Mouse (Mus musculus) neural tube, embryonic 12.5 days (tissue): ENCODE results near the gene Stpg4. TPM values are rescaled to one million over a fixed set of nuclear protein-coding genes. Genes with fewer than 3 reads are reported as not detected.

Experiments used
- ATAC-seq: fragments of 200-750 bp; cut with Nextera tagmentation; 2 replicates; pipeline ENCODE4 v1.8.0; 2017; ENCODE audit warnings: low read depth, mild to moderate bottlenecking, moderate TSS enrichment, moderate library complexity; ENCODE audit not compliant: low FRiP score
- H3K27ac ChIP-seq: fragments of 300-500 bp; sonication (generic); 2 replicates; pipeline ENCODE4 v1.5.1; 2016
- H3K27me3 ChIP-seq: fragments of 300-500 bp; sonication (generic); replicated peaks from 2 replicates; pipeline ENCODE4 v1.6.1; 2016; ENCODE audit warnings: mild to moderate bottlenecking
- H3K36me3 ChIP-seq: fragments of 300-500 bp; sonication (generic); 2 replicates; pipeline ENCODE4 v1.6.1; 2016; ENCODE audit warnings: mild to moderate bottlenecking
- H3K4me1 ChIP-seq: fragments of 300-500 bp; sonication (generic); 2 replicates; pipeline ENCODE4 v1.6.1; 2016
- H3K4me2 ChIP-seq: fragments of 300-500 bp; sonication (generic); replicated peaks from 2 replicates; pipeline ENCODE4 v1.6.1; 2016; ENCODE audit warnings: mild to moderate bottlenecking
- H3K4me3 ChIP-seq: fragments of 300-500 bp; sonication (generic); 2 replicates; pipeline ENCODE4 v1.5.1; 2016
- H3K9ac ChIP-seq: fragments of 300-500 bp; sonication (generic); 2 replicates; pipeline ENCODE4 v1.6.1; 2016; ENCODE audit warnings: mild to moderate bottlenecking
- H3K9me3 ChIP-seq: fragments of 300-500 bp; sonication (generic); 2 replicates; pipeline ENCODE4 v1.6.1; 2016; ENCODE audit warnings: mild to moderate bottlenecking
- WGBS: fragments of 180-500 bp; shearing (Covaris S2); methylation state at CpG from one replicate; pipeline ENCODE4 v1.1.7; 2016; 5-methylcytosine and 5-hydroxymethylcytosine counted together
- polyA plus RNA-seq: library from polyadenylated mRNA; unstranded; fragments of >200 nt; fragmentation: Nextera tagmentation; extraction: Ambion mirVana; gene quantifications from 2 replicates; pipeline ENCODE4 v1.2.1, GENCODE M21; 2016

The Stpg4 gene
- polyA plus RNA-seq, 1 experiment from 2014 or later, result not detected

- Histone ChIP-seq H3K36me3 (no peaks in the 10 kb centered on the region), H3K9me3 (no peaks in the 10 kb centered on the region), H3K9ac (no peak overlapping the region), H3K4me2 (no peak overlapping the region), H3K4me1 (no peaks in the 10 kb centered on the region), H3K4me3 (no peak overlapping the region), H3K27me3 (no peaks in the 10 kb centered on the region), H3K27ac (no peak overlapping the region)
- no peak for ATAC-seq
- 74% methylated on average over 4 of the region's 4 CpGs for WGBS
Measured at GRCm38 (mm10) chr17:87403462-87403861, 24.1 kb downstream of the Stpg4 start.

DNA sequence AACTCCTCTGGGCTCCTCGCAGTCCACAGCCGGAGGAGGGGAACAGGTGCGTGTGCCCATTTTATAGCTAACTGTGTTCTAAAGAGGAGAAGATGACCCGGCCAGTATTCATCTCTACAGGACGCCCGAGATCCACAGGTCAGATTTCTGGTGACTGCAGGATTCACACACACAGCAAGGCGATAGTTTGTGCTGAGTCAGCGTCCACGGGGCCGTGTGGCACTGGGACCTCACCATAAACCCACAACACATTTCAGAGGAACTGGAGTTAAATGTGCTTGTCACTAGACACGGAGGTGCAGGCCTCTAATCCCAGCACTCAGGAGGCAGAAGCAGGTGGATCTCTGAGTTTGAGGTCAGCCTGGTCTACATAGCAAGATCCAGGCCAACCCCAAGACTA is 25.1 kb downstream of the Stpg4 start:
- Histone ChIP-seq H3K27ac (no peak overlapping the region), H3K4me2 (no peak overlapping the region), H3K4me3 (no peak overlapping the region), H3K27me3 (no peaks in the 10 kb centered on the region), H3K4me1 (no peaks in the 10 kb centered on the region), H3K9me3 (no peaks in the 10 kb centered on the region), H3K9ac (no peak overlapping the region), H3K36me3 (no peaks in the 10 kb centered on the region)
- ATAC-seq, result no peak
- 91% methylated on average over 11 of the region's 11 CpGs for WGBS

GRCm38 (mm10) chr17:87397088-87397487 is 30.5 kb downstream of the Stpg4 start:
- no peaks in the 10 kb centered on the region for H3K9me3 ChIP-seq
- 71% methylated on average over 11 of the region's 11 CpGs for WGBS
- no peak for ATAC-seq
- no peaks in the 10 kb centered on the region for H3K4me1 ChIP-seq
- no peak overlapping the region for H3K9ac ChIP-seq
- H3K4me3 ChIP-seq, result no peak overlapping the region
- H3K4me2 ChIP-seq, result no peak overlapping the region
- H3K27ac ChIP-seq, result no peak overlapping the region
- H3K27me3 ChIP-seq, result no peaks in the 10 kb centered on the region
- H3K36me3 ChIP-seq, result no peaks in the 10 kb centered on the region

DNA sequence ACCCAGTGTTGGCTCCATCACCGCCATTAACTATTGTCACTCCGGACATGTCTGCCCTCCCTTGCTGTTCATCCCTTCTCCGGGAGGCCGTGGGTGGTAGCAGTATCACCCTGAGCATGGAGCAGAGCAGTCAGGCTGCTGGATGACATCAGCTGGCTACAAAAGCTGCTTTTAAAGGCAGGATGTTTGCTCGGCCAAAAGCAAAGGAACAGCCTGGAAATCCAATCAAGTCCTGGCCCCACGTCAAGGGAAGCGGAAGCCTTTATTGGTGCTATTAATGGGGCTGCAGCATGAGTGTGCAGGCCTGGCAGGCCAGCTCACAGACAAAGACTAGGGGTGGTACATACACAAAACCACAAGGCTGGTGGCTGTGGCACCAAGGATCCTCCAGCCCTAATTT is 36.3 kb downstream of the Stpg4 start:
- ATAC-seq, result no peak
- H3K9me3 ChIP-seq, result no peaks in the 10 kb centered on the region
- H3K4me2 ChIP-seq, result no peak overlapping the region
- H3K27me3 ChIP-seq, result no peaks in the 10 kb centered on the region
- WGBS, result 57% methylated on average over 7 of the region's 7 CpGs
- no peak overlapping the region for H3K4me3 ChIP-seq
- no peak overlapping the region for H3K27ac ChIP-seq
- no peak overlapping the region for H3K9ac ChIP-seq
- peaks cover 7% of the 10 kb centered on the region for H3K4me1 ChIP-seq
- no peaks in the 10 kb centered on the region for H3K36me3 ChIP-seq

GRCm38 (mm10) chr17:87387068-87387467 is 40.5 kb downstream of the Stpg4 start:
- WGBS, result 22% methylated on average over 2 of the region's 5 CpGs
- H3K27me3 ChIP-seq, result no peaks in the 10 kb centered on the region
- no peak overlapping the region for H3K9ac ChIP-seq
- no peaks in the 10 kb centered on the region for H3K9me3 ChIP-seq
- H3K27ac ChIP-seq, result no peak overlapping the region
- no peak overlapping the region for H3K4me3 ChIP-seq
- no peaks in the 10 kb centered on the region for H3K36me3 ChIP-seq
- peaks cover 7% of the 10 kb centered on the region for H3K4me1 ChIP-seq
- H3K4me2 ChIP-seq, result no peak overlapping the region
- peak; percentile 70 for ATAC-seq

GRCm38 (mm10) chr17:87385835-87386234 is 41.7 kb downstream of the Stpg4 start:
- no peak for ATAC-seq
- Histone ChIP-seq H3K27me3 (no peaks in the 10 kb centered on the region), H3K36me3 (no peaks in the 10 kb centered on the region), H3K27ac (no peak overlapping the region), H3K4me1 (peaks cover 7% of the 10 kb centered on the region), H3K9me3 (no peaks in the 10 kb centered on the region), H3K9ac (no peak overlapping the region), H3K4me3 (no peak overlapping the region), H3K4me2 (no peak overlapping the region)
- 72% methylated on average over 3 of the region's 3 CpGs for WGBS

- H3K27ac ChIP-seq, result no peak overlapping the region
- H3K27me3 ChIP-seq, result no peaks in the 10 kb centered on the region
- H3K4me3 ChIP-seq, result no peak overlapping the region
- H3K9me3 ChIP-seq, result no peaks in the 10 kb centered on the region
- H3K9ac ChIP-seq, result no peak overlapping the region
- peaks cover 48% of the 10 kb centered on the region for H3K4me1 ChIP-seq
- ATAC-seq, result no peak
- H3K4me2 ChIP-seq, result no peak overlapping the region
- no peaks in the 10 kb centered on the region for H3K36me3 ChIP-seq
- 64% methylated on average over 9 of the region's 9 CpGs for WGBS
Measured at GRCm38 (mm10) chr17:87380681-87381080, 46.9 kb downstream of the Stpg4 start.

GRCm38 (mm10) chr17:87379821-87380220 is 47.7 kb downstream of the Stpg4 start:
- Histone ChIP-seq H3K4me3 (no peak overlapping the region), H3K4me1 (peaks cover 48% of the 10 kb centered on the region), H3K36me3 (no peaks in the 10 kb centered on the region), H3K9ac (peak overlapping the region; percentile 29; the same call in 1 of the 2 replicates), H3K4me2 (no peak overlapping the region), H3K27ac (0 out of 2 replicates have a peak overlapping the region, but pooled peaks have one; percentile 4), H3K27me3 (no peaks in the 10 kb centered on the region), H3K9me3 (no peaks in the 10 kb centered on the region)
- no peak for ATAC-seq
- 44% methylated on average over 10 of the region's 10 CpGs for WGBS

- peak; percentile 15; the same call in 1 of the 2 replicates for ATAC-seq
- Histone ChIP-seq H3K27ac (0 out of 2 replicates have a peak overlapping the region, but pooled peaks have one; percentile 39), H3K36me3 (no peaks in the 10 kb centered on the region), H3K4me3 (no peak overlapping the region), H3K4me1 (peaks cover 48% of the 10 kb centered on the region), H3K9me3 (no peaks in the 10 kb centered on the region), H3K9ac (peak overlapping the region; percentile 29; the same call in 1 of the 2 replicates), H3K27me3 (no peaks in the 10 kb centered on the region), H3K4me2 (no peak overlapping the region)
- WGBS, result 77% methylated on average over 11 of the region's 11 CpGs
Measured at GRCm38 (mm10) chr17:87379160-87379624, 48.3 kb downstream of the Stpg4 start.

- no peaks in the 10 kb centered on the region for H3K36me3 ChIP-seq
- H3K4me3 ChIP-seq, result no peak overlapping the region
- 37% methylated on average over 16 of the region's 16 CpGs for WGBS
- H3K27me3 ChIP-seq, result no peaks in the 10 kb centered on the region
- H3K4me2 ChIP-seq, result peak overlapping the region; percentile 21
- ATAC-seq, result peak; percentile 54
- H3K4me1 ChIP-seq, result peaks cover 48% of the 10 kb centered on the region
- H3K9ac ChIP-seq, result no peak overlapping the region
- H3K27ac ChIP-seq, result 0 out of 2 replicates have a peak overlapping the region, but pooled peaks have one; percentile 43
- H3K9me3 ChIP-seq, result no peaks in the 10 kb centered on the region
Measured at GRCm38 (mm10) chr17:87378354-87379159, 49.0 kb downstream of the Stpg4 start.

- Histone ChIP-seq H3K4me2 (0 out of 2 replicates have a peak overlapping the region, but pooled peaks have one; percentile 21), H3K9ac (no peak overlapping the region), H3K27ac (no peak overlapping the region), H3K9me3 (no peaks in the 10 kb centered on the region), H3K4me3 (no peak overlapping the region), H3K27me3 (no peaks in the 10 kb centered on the region), H3K36me3 (no peaks in the 10 kb centered on the region), H3K4me1 (peaks cover 48% of the 10 kb centered on the region)
- no peak for ATAC-seq
- WGBS, result 69% methylated on average over 6 of the region's 6 CpGs
Measured at GRCm38 (mm10) chr17:87377536-87377935, 50.0 kb downstream of the Stpg4 start.

GRCm38 (mm10) chr17:87376831-87377471 is 50.6 kb downstream of the Stpg4 start:
- Histone ChIP-seq H3K27me3 (no peaks in the 10 kb centered on the region), H3K4me3 (no peak overlapping the region), H3K4me1 (peaks cover 50% of the 10 kb centered on the region), H3K27ac (no peak overlapping the region), H3K9me3 (no peaks in the 10 kb centered on the region), H3K4me2 (no peak overlapping the region), H3K36me3 (no peaks in the 10 kb centered on the region), H3K9ac (no peak overlapping the region)
- 84% methylated on average over 6 of the region's 6 CpGs for WGBS
- no peak for ATAC-seq
